Mouse (Mus musculus) lung, postnatal 25 days (tissue): ENCODE measurements around the gene Masp2.

Experiments used
- DNase-seq: peaks from one replicate; pipeline ENCODE4 v3.0.0; 2022; ENCODE audit warnings: low spot score

Gene Masp2

DNA sequence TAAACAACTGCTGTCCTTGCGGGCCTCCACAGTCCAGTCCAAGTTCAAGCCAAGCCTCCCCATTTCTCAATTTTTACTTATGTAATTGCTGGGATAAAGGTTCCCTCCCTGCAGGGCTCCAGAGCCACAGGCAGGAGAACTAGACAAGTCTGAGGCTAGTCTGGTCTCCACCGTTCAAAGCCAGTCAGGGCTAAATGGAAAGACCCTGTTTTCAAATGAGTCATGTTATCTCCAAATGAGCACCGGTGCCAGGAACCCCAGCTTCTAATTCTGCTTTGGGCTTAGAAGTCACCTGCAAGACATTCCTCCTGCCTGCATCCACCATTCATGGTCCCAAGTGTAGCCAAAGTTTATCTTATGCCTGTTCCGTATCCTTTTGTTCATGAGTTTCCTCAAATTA lies 483 bp upstream of the Masp2 start:
- no peak for DNase-seq

GRCm38 (mm10) chr4:148603376-148604139 lies 1.2 kb downstream of the Masp2 start:
- DNase-seq = no peak

DNA sequence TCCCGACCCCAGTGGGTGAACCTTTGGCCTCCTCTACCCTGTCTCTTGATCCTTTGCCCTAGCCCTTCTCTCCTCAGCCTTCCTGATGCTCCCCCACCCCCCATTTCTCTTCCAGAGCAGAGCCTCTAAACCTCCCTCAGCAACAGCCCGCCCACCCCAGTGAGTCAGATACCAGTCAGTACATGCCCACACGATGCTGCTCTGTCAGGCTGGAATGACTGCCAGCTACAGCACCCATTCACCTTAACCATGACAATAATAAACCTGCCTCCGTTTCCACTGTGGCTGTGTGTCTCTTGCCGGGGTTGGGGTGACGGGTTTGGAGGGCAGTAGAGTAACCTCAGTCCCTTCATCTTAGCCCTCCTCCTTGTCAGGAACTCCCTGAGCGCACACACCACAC lies 1.8 kb downstream of the Masp2 start:
- DNase-seq = no peak

DNA sequence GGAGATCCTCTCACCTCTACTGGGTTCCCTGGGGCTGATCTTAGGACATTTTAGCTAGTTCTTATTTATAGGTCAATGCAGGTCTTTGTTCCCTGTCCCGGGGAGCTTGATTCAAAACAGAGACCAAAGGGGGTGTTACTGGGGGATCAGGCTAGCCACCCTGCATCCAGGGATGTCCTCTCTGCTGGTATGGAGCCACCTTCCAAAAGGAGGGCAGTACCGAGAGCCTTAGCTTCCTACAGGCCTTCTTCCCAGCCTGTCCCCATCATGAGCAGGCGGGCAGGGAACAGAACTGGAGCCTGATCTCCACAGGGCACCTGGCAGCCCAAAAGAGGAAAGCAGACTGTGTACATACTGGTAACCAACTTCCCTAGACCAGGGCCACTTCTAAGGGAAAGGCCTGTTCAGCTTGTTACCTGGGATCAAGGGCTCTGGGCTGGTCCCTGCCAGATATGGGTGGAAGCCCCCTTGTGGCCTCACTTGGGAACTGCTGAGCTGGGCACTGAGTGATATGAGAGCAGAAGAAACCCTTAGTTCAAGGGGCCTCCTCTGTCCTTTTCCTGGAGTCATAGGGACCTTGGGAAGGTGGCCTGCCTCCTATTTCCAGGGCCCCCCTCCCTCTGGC lies 2.3 kb downstream of the Masp2 start:
- peak; percentile 70 for DNase-seq

DNA sequence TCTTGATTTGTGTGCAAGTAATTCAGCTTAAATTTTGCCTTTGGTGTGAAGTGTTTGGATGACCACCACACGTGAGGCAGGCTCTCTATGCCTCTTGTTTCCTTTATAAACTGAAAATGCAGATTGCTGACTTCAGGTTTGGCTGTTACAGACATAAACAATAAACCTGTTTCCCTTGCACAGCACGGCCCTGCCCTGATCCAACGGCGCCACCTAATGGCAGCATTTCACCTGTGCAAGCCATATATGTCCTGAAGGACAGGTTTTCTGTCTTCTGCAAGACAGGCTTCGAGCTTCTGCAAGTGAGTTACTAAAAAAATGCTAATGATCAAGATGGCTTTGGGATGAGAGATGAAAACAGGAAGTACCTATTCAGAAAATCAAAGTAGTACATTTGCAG lies 5.4 kb downstream of the Masp2 start:
- peak; percentile 69 for DNase-seq

DNA sequence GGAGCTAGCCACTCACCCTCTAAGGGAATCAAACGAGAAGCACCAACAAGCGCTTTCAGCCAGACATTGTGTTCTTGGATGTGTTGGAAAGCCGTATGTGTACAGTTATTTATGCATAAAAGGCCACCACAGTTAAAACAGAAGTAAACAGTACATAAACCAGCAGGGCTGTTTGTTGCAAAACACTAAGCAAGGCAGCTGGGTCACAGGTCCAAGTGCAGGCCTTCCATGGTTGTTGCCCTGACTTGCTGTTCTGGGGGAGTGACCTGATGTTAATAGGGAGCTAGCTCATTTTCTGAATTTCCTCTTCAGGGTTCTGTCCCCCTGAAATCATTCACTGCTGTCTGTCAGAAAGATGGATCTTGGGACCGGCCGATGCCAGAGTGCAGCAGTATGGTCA lies 7.5 kb downstream of the Masp2 start:
- DNase-seq = no peak

DNA sequence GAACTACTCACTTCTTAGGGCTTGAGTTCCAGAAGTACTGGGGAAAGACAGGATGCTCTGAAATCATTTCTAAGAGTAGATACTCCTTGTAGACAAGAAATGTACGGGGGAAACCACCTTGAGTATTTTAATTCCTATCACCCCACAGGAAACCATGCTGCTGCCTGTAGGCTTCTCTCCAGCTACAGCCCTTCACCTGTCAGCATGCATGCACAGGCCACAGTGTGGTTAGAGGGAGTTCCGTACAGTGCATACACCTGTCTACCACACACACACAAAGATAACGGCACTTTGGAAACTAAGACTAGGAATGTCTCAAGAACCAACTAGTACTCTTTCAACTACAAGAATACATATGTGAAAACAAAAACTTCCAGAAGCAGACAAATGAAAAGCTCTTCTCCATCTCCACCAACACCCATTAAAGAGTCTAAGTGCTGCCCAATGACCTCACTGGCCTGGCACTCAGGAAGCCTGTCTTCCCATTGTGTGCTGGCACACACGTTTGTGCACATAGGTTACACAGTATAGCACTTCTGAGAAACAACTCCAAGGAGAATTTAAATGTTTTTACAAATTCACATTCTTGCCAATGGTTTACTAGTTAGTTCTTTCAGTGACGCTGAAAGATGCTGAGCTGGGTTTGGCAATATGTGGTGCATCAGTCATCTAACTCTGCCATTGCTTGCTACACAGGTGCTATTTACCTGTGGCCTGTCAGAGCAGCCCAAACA lies 8.4 kb downstream of the Masp2 start:
- DNase-seq = no peak

DNA sequence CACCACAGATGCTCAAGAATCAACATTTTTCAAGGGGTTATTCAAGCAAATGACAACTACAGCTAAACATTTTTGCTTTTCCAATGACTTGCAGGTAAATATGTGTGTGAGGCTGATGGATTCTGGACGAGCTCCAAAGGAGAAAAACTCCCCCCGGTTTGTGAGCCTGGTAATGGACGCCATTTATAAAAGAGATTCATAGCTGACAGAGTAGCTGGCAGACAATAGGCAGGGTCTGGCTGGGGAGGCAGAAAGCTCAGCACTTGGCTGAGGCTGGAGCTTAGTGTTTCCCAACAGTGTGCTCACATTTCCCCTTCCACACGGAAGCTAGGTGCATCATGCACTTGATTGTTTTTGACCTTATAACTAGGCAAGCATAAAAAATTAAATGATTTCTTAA lies 10.2 kb downstream of the Masp2 start:
- DNase-seq = no peak

DNA sequence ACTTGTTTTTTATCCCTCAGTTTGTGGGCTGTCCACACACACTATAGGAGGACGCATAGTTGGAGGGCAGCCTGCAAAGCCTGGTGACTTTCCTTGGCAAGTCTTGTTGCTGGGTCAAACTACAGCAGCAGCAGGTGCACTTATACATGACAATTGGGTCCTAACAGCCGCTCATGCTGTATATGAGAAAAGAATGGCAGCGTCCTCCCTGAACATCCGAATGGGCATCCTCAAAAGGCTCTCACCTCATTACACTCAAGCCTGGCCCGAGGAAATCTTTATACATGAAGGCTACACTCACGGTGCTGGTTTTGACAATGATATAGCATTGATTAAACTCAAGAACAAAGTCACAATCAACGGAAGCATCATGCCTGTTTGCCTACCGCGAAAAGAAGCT lies 11.4 kb downstream of the Masp2 start:
- no peak for DNase-seq

DNA sequence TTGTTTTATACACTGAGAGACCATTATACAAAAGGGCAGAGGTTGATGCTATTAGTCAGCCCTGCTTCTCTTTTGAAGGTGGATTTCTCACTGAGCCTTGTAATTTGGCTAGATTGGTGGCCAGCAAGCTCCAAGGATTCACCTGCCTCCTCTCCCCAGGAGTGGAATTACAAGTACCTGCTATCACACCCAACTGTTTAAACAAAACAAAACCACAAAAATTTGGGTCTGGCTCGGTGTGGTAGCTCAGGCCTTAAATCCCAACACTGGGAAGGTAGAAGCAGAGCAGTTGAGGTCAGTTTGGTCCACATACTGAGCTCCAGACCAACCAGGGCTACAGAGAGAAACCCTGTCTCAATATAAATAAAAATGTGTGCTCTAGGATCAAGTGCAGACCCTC lies 17.5 kb downstream of the Masp2 start:
- peak; percentile 56 for DNase-seq

DNA sequence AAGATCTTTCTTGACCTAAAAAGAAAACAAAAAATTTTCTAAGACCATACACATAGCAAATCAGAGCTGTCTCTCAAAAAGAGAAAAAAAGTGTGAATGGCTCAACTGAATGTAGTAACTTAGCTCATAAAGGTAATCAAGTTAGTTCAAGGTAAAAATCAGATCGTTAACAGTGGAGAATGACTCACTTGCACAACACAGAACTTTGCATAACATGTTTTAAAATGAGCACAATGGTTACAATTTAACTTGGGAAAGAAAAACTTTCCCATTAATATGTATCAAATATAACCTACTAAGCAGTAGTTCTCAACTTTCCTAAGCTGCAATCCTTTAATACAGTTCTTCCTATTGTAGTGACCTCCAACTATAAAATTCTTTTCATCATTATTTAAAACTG lies 18.4 kb downstream of the Masp2 start:
- DNase-seq = no peak

DNA sequence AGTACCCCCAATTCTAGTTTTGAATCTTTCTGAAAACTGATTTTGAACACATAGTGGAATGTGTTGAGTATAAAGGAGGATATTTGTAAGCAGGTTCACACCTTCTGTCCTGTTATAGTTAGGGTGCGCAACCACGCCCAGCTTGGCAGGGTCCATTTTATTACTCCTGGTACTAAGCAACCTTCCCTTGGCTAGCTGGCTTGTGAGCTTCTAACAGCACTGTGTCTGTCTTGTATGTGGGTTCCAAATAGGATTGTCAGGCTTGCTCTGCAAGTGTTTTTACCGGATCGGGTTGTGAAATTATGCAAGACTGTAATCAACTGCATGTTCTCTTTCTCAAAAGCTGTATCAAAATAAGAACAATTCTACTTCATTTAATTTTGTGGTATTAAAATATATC lies 20.1 kb downstream of the Masp2 start:
- no peak for DNase-seq

- no peak for DNase-seq
These were observed 21.3 kb downstream of the Masp2 start for GRCm38 (mm10) chr4:148623609-148624008.

GRCm38 (mm10) chr4:148625010-148625409 lies 22.7 kb downstream of the Masp2 start:
- DNase-seq = no peak

DNA sequence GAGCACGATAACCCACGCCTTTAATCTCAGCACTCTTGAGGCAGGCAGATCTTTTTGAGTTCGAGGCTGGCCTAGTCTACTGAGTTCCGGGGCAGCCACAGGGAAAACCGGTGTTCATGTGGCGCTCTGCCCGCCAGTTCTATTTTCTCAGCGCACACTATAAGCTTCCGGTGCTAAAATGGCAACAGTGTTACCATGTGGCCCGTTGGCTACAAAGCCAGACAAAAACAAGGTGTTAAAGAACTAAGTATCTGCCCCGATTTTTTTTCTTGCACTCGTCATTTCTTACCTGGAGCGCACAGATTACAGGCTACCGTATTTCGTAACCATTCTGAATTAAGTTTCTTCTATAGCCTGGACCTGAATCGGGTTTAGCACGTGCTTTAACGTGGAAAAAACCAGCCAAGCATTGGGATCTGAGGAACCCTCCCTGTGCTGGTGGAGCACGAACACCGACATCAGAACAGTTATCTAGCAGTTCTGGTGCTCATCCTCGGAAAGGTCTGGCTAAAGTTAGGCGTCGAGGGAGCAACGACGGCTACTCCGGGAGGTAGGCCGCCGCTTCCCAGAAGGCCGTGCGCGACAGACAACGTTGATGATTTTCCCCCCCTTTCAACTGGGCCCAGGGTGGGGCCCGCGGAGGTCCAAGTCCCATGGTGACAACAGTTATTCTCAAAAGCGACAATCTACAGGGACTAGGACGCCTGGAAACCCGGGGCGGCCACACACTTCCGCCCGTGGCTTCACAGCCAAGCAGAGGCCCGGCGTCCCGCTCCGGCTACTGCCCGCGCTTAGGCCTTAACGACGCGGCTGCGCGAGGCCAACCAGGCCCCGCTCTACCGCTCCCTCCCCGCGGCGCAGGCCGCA lies 23.6 kb downstream of the Masp2 start:
- peak; percentile 24 for DNase-seq

DNA sequence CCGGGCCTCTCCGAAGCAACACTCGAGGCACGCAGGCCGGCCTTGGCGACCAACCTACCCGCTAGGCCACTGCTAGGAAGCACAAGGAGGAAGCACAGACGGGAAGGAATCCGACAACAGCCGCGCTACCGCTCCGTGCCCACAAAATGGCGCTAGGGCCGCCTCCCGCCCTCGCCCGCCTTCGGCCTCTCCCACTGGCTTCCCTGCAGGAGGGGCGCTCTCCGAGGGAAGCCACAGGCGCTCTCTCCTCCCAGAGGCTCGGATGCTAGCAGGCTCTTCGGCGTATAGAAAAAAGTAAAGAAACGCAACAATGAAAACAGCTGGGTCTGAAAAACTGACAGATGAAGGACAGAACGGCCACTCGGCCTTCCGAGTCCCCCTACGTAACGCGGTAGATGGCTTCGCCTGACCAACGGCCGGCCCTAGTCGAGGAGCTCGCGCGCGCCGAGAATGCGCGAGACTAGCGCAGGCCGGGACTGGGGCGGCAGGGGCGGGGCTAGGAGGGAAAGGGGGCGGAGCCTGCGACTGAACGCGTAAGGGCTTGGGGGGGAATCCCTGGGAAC lies 24.4 kb downstream of the Masp2 start, which contains the start of gene Tardbp:
Tardbp (minus strand) TSS at position 397 of the 563 bp plus-strand sequence.
- peak; percentile 96 for DNase-seq

- DNase-seq = no peak
These were observed 24.9 kb downstream of the Masp2 start for GRCm38 (mm10) chr4:148627246-148627645.

DNA sequence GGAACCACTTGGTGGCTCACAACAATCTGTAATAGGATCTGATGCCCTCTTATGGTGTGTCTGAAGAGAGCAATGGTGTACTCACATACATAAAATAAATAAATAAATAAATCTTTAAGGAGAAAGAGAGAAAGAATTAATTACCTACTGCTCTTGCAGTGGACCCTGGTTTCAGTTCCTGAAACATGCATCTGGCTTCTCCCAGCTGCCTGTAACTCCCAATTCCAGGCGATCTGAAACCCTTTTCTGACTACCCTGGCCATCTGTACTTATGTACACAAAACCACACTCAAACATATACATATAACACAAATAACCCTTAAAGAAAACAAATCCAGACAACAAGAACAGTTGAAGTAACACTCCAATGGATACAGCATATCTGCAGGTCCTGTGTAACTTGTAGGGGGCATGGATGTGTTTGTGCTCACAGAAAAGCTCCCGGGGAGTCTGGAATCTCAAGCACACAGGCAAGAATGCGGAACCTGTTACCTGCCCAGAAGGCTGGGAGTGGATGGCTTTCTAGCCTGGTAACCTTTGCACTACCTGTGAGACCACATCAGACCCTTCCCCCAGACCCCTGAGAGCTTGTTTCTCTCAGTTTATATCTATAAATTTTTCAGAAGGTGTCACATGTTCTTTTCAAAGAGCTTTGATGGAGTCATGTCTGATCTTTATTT lies 29.8 kb downstream of the Masp2 start:
- peak; percentile 60 for DNase-seq

GRCm38 (mm10) chr4:148633395-148634061 lies 31.2 kb downstream of the Masp2 start:
- DNase-seq = no peak

DNA sequence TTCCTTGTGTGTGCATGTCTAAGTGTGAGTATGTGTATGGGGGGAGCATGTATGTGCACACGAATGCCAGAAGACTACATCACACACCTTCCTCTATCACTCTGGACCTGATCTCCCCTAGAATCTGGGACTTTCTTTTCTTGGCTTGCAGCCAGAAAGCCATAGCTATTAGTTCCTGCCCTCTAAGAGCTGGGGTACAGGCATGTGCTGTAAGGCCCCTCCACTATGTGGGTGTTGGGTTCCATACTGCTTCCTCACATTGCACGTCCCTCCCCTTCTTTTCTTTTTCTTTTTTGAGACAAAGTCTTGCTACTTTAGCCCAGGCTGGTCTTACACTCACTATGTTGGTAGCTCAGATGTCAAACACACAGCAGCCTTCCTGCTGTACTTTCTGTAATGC lies 33.0 kb downstream of the Masp2 start:
- no peak for DNase-seq

GRCm38 (mm10) chr4:148638302-148638701 lies 35.9 kb downstream of the Masp2 start:
- no peak for DNase-seq
